Mouse (Mus musculus) heart, postnatal 10 days (tissue): ENCODE measurements around the gene Pim3. TPM values are rescaled to one million over a fixed set of nuclear protein-coding genes. Genes with fewer than 3 reads are reported as not detected.
"Not testable (repeated sequence)": the region's sequence is repeated elsewhere in the genome, so short reads cannot be mapped to it uniquely, and the experiment has no call there.

Experiments used
- DNase-seq, 2 experiments: peaks; one replicate each; pipeline ENCODE4 v3.0.0; 2021
- intact Hi-C: fragments of 180-260 bp; cut with DNase I; formaldehyde crosslinking; loops from one replicate; pipeline ENCODE4 v1.15.1; 2025
- total RNA-seq, 2 experiments: library from RNA; stranded (reverse); gene quantifications; 2 replicates each; pipeline ENCODE4 v1.2.3; 2021

Pim3 gene
- total RNA-seq: 10 to 100 TPM; 49.8 to 85.5 TPM

GRCm38 (mm10) chr15:88861772-88862622 lies at the start of gene Pim3:
Gene Pim3, plus strand, starts transcription at chr15:88862186.
- intact Hi-C loops: loop anchor here (1.0 kb wide), 2 partner anchors 10 to 23 kb away; no protein-coding TSS in a partner anchor
- peak; percentile 97 to 98 for DNase-seq

GRCm38 (mm10) chr15:88813262-88813661 lies 48.7 kb upstream of the Pim3 start:
- DNase-seq: no peak
- intact Hi-C loops: loop anchor here (10.0 kb wide), 1 partner anchor 502 kb away; the partner anchor contains the start of gene Sbf1

GRCm38 (mm10) chr15:88813873-88814272 lies 48.1 kb upstream of the Pim3 start:
- intact Hi-C loops: loop anchor here (10.0 kb wide), 1 partner anchor 501 kb away; the partner anchor contains the start of gene Sbf1
- DNase-seq: not testable (repeated sequence)

- DNase-seq: no peak
- intact Hi-C loops: loop anchor here (5.0 to 10.0 kb wide), 2 partner anchors 62 to 500 kb away; partner anchors contain the start of genes Sbf1 and Zbed4
Measured at GRCm38 (mm10) chr15:88814411-88815047, 47.5 kb upstream of the Pim3 start.

- no peak for DNase-seq
- intact Hi-C loops: loop anchor here (5.0 to 10.0 kb wide), 2 partner anchors 63 to 500 kb away; partner anchors contain the start of genes Sbf1 and Zbed4
Measured at GRCm38 (mm10) chr15:88815196-88815700, 46.7 kb upstream of the Pim3 start.

- intact Hi-C loops: loop anchor here (5.0 to 10.0 kb wide), 2 partner anchors 67 to 496 kb away; partner anchors contain the start of genes Sbf1 and Zbed4
- DNase-seq: peak; percentile 100
Measured at GRCm38 (mm10) chr15:88819026-88819905, 42.7 kb upstream of the Pim3 start, which contains the start of the genes Alg12 and Creld2. Gene Alg12, minus strand, starts transcription at chr15:88819318. Gene Creld2, plus strand, starts transcription at chr15:88819646.

GRCm38 (mm10) chr15:88819906-88820303 lies 42.1 kb upstream of the Pim3 start:
- intact Hi-C loops: loop anchor here (5.0 to 10.0 kb wide), 2 partner anchors 68 to 495 kb away; partner anchors contain the start of genes Sbf1 and Zbed4
- DNase-seq: peak in 1 of 2 experiments; percentile 22

GRCm38 (mm10) chr15:88821403-88821802 lies 40.6 kb upstream of the Pim3 start:
- intact Hi-C loops: no loop called here
- no peak for DNase-seq

GRCm38 (mm10) chr15:88822513-88822912 lies 39.5 kb upstream of the Pim3 start:
- no peak for DNase-seq
- intact Hi-C loops: no loop called here

GRCm38 (mm10) chr15:88823376-88823775 lies 38.6 kb upstream of the Pim3 start:
- intact Hi-C loops: no loop called here
- no peak for DNase-seq

GRCm38 (mm10) chr15:88827466-88827865 lies 34.5 kb upstream of the Pim3 start:
- intact Hi-C loops: loop anchor here (5.0 kb wide), 2 partner anchors 170 to 250 kb away; partner anchors contain the start of gene Trabd
- DNase-seq: no peak

GRCm38 (mm10) chr15:88827991-88828799 lies 33.8 kb upstream of the Pim3 start:
- DNase-seq: peak; percentile 80 to 87
- intact Hi-C loops: loop anchor here (1.0 to 5.0 kb wide), 4 partner anchors 48 to 249 kb away; partner anchors contain the start of gene Trabd

GRCm38 (mm10) chr15:88828800-88829705 lies 32.9 kb upstream of the Pim3 start:
- peak; percentile 93 to 96 for DNase-seq
- intact Hi-C loops: loop anchor here (1.0 to 5.0 kb wide), 4 partner anchors 47 to 248 kb away; partner anchors contain the start of gene Trabd

GRCm38 (mm10) chr15:88829791-88830440 lies 32.1 kb upstream of the Pim3 start:
- no peak for DNase-seq

GRCm38 (mm10) chr15:88830696-88831095 lies 31.3 kb upstream of the Pim3 start:
- intact Hi-C loops: no loop called here
- DNase-seq: no peak

More at GRCm38 (mm10) chr15:88829791-88830440, 32.1 kb upstream of the Pim3 start:
- intact Hi-C loops: loop anchor here (5.0 kb wide), 2 partner anchors 167 to 247 kb away; partner anchors contain the start of gene Trabd

GRCm38 (mm10) chr15:88831482-88831881 lies 30.5 kb upstream of the Pim3 start:
- DNase-seq: peak; percentile 85 to 90
- intact Hi-C loops: no loop called here

- DNase-seq: no peak
- intact Hi-C loops: no loop called here
Measured at GRCm38 (mm10) chr15:88832536-88832935, 29.4 kb upstream of the Pim3 start.
